Mouse (Mus musculus) brain, embryonic 14.5 days (tissue): ENCODE data around the gene Mpzl2.

Experiments used
- CTCF ChIP-seq: fragments of 200-500 bp; IDR thresholded peaks from 2 replicates; pipeline ENCODE4 v1.5.1; 2012; ENCODE audit warnings: inconsistent platforms, mild to moderate bottlenecking, moderate library complexity, borderline replicate concordance; ENCODE audit not compliant: insufficient read depth, insufficient read length; ENCODE audit errors: extremely low read depth
- POLR2A ChIP-seq: fragments of 200-500 bp; IDR thresholded peaks from 2 replicates; pipeline ENCODE4 v1.6.1; 2012; ENCODE audit warnings: mild to moderate bottlenecking, inconsistent platforms, borderline replicate concordance; ENCODE audit not compliant: poor library complexity, insufficient read depth, insufficient read length, severe bottlenecking; ENCODE audit errors: extremely low read depth

DNA sequence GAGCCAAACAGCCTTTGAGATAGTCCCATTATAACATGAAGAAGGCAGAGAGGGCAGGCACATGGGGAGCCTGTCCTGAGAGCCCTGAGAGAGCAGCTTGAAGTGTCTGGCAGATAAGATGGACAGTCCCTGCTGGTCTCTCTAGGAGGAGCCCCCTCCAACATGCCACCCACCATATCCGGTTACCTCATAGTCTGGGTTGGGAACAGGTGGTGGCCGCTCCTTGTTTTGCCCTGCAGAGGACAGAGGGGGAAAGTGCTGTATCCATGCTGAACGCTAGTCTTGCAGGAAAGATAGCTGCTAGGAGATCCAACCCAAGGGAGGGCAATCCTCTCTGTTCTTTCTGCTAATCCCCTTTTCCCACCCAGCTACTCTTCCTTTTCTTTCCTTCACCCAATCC is 39.4 kb upstream of the Mpzl2 start:
- no peak for TF ChIP-seq CTCF
- no peak for TF ChIP-seq POLR2A
